Mouse (Mus musculus): ENCODE results near the gene Neurod2.

DNA sequence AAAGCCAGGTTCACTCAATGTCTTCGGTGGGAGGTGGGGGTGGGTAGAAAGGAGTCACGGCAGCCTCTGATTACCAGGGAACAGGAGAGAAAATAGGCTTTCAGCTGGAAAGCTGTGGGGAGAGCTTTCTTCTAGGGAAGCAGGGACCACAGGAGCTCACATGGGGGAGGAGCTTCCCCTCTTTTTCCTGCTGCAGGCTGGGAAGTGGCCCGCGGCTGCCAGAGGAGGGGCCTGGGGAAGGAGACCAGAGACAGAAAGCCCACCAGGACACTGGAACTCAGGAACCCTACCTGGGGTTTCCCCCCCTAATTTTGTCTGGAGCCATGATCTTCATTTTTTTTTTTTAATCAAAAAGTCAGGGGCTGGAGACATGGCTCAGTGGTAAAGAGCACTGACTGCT is 11.1 kb upstream of the Neurod2 start:
- TF ChIP-seq POLR2A (IDR thresholded peaks at IDR 0.05; ENCODE audit: borderline replicate concordance, insufficient read depth, low read length), result no peak
- no peak for TF ChIP-seq CTCF (IDR thresholded peaks at IDR 0.05; ENCODE audit: borderline replicate concordance, insufficient read depth, low read depth, low read length)

Data from cerebellum, adult 2 months (tissue).